Mouse (Mus musculus) lung, adult 18-20 months (tissue): ENCODE measurements around the gene Pik3ip1.

ENCODE experiments used
- DNase-seq, 2 experiments: peaks; one replicate each; pipeline ENCODE4 v3.0.0; 2022; ENCODE audit warnings: mixed read lengths in 2 of 2

Pik3ip1 gene

GRCm38 (mm10) chr11:3337961-3338360 is 7.8 kb downstream of the Pik3ip1 start:
- DNase-seq = no peak

- no peak for DNase-seq
Observed at GRCm38 (mm10) chr11:3341476-3341875, 11.3 kb downstream of the Pik3ip1 start.

GRCm38 (mm10) chr11:3344916-3345315 is 14.7 kb downstream of the Pik3ip1 start:
- DNase-seq = no peak

GRCm38 (mm10) chr11:3346351-3346750 is 16.1 kb downstream of the Pik3ip1 start:
- DNase-seq = no peak

GRCm38 (mm10) chr11:3347091-3347834 is 17.1 kb downstream of the Pik3ip1 start:
- peak; percentile 82 to 91 for DNase-seq

- DNase-seq = no peak
Observed at GRCm38 (mm10) chr11:3347835-3348195, 17.6 kb downstream of the Pik3ip1 start.

GRCm38 (mm10) chr11:3348576-3349342 is 18.6 kb downstream of the Pik3ip1 start:
- DNase-seq = peak; percentile 61 to 73

GRCm38 (mm10) chr11:3349343-3349695 is 19.1 kb downstream of the Pik3ip1 start:
- no peak for DNase-seq

GRCm38 (mm10) chr11:3352131-3352530 is 21.9 kb downstream of the Pik3ip1 start:
- DNase-seq = no peak

GRCm38 (mm10) chr11:3352990-3353585 is 22.9 kb downstream of the Pik3ip1 start:
- DNase-seq = no peak

GRCm38 (mm10) chr11:3362854-3363253 is 32.7 kb downstream of the Pik3ip1 start:
- no peak for DNase-seq

- DNase-seq = peak in 1 of 2 experiments; percentile 53
Observed at GRCm38 (mm10) chr11:3366411-3366810, 36.2 kb downstream of the Pik3ip1 start.

GRCm38 (mm10) chr11:3368983-3369382 is 38.8 kb downstream of the Pik3ip1 start:
- DNase-seq = peak; percentile 75 to 83

- DNase-seq = no peak
Observed at GRCm38 (mm10) chr11:3369449-3369848, 39.2 kb downstream of the Pik3ip1 start.

GRCm38 (mm10) chr11:3370162-3370561 is 40.0 kb downstream of the Pik3ip1 start:
- no peak for DNase-seq

- peak; percentile 82 to 89 for DNase-seq
Observed at GRCm38 (mm10) chr11:3370928-3371598, 40.9 kb downstream of the Pik3ip1 start.

- no peak for DNase-seq
Observed at GRCm38 (mm10) chr11:3371599-3372295, 41.5 kb downstream of the Pik3ip1 start.

GRCm38 (mm10) chr11:3373591-3374292 is 43.5 kb downstream of the Pik3ip1 start:
- DNase-seq = no peak

- no peak for DNase-seq
Observed at GRCm38 (mm10) chr11:3374293-3374645, 44.1 kb downstream of the Pik3ip1 start.

- DNase-seq = no peak
Observed at GRCm38 (mm10) chr11:3374741-3375140, 44.5 kb downstream of the Pik3ip1 start.

- no peak for DNase-seq
Observed at GRCm38 (mm10) chr11:3379427-3379826, 49.2 kb downstream of the Pik3ip1 start.
